Mouse (Mus musculus) G1E (cell line): ENCODE results near the gene Trit1. TPM values are rescaled to one million over a fixed set of nuclear protein-coding genes. Genes with fewer than 3 reads are reported as not detected.

ENCODE experiments used
- ATAC-seq: 2 replicates; pipeline ENCODE4 v1.8.0; 2016; ENCODE audit warnings: mild to moderate bottlenecking; ENCODE audit not compliant: insufficient number of reproducible peaks, poor library complexity, low FRiP score, severe bottlenecking; ENCODE audit errors: extremely low read depth
- DNase-seq: peaks from one replicate; pipeline ENCODE4 v3.0.0; 2012; ENCODE audit warnings: low spot score
- H3K27me3 ChIP-seq: 2 replicates; pipeline ENCODE4 v1.6.1; 2012; ENCODE audit warnings: mild to moderate bottlenecking, low read length, inconsistent platforms; ENCODE audit not compliant: insufficient read depth
- H3K36me3 ChIP-seq: replicated peaks from 2 replicates; pipeline ENCODE3; 2012; ENCODE audit warnings: mild to moderate bottlenecking, inconsistent platforms
- H3K4me1 ChIP-seq: 2 replicates; pipeline ENCODE4 v1.6.1; 2012; ENCODE audit warnings: low read depth, low read length, inconsistent platforms, mixed read lengths; ENCODE audit not compliant: insufficient read depth
- H3K4me3 ChIP-seq: 2 replicates; pipeline ENCODE4 v1.5.1; 2012; ENCODE audit warnings: low read depth, mild to moderate bottlenecking, inconsistent platforms, low read length, moderate library complexity, mixed read lengths
- H3K9me3 ChIP-seq: replicated peaks from 2 replicates; pipeline ENCODE4 v1.6.1; 2012; ENCODE audit warnings: inconsistent platforms
- CTCF ChIP-seq: IDR thresholded peaks from 2 replicates; pipeline ENCODE4 v1.5.1; 2012; ENCODE audit warnings: low read depth, low read length, inconsistent platforms, mixed read lengths
- GATA1 ChIP-seq: IDR thresholded peaks from 2 replicates; pipeline ENCODE4 v1.6.1; 2012; ENCODE audit warnings: borderline replicate concordance, low read length, inconsistent platforms, mixed read lengths
- GATA2 ChIP-seq: IDR thresholded peaks from 2 replicates; pipeline ENCODE4 v1.6.1; 2012; ENCODE audit warnings: low read depth, low read length, inconsistent platforms, borderline replicate concordance
- POLR2AphosphoS5 ChIP-seq: IDR thresholded peaks from 2 replicates; pipeline ENCODE4 v1.6.1; 2012; ENCODE audit warnings: low read depth, low read length, inconsistent platforms; ENCODE audit not compliant: insufficient replicate concordance
- TAL1 ChIP-seq: conservative IDR thresholded peaks from 2 replicates; pipeline ENCODE4 v1.6.1; 2012; ENCODE audit warnings: low read depth, low read length, inconsistent platforms, mixed read lengths
- polyA plus RNA-seq: library from polyadenylated mRNA; stranded (reverse); fragments of >175 nt; gene quantifications from 2 replicates; pipeline ENCODE4 v1.2.3, GENCODE M21; 2012
- total RNA-seq, 2 experiments: library from RNA; stranded (forward) in 1 of 2; stranded (reverse) in 1 of 2; fragments of 200-1000 nt in 1 of 2; fragments of >200 nt in 1 of 2; fragmentation: Nextera tagmentation in 1 of 2; gene quantifications; 2 replicates each; pipeline ENCODE4 v1.2.3; 2014 to 2017

Gene Trit1
- total and polyA plus RNA-seq, 3 experiments = 3.2 to 24.4 (median 23.6) TPM

DNA sequence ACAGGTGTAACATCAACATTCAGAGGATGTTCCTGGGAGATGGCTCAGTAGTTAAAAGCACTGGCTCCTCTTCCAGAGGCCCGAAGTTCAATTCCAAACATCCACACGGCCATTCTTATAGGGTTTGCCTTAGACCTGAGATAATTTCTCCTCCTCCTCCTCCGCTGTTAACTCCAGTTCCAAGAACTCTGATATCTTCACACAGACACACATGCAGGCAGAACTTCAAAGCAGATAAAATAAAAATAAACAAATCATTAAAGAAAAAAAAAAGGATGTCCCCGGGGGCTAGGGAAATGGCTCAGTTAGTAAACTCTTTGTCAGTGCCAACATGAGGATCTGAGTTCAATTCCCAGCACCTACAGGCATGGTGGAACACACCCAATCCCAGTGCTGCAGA, 61.8 kb downstream of the Trit1 start:
- TF ChIP-seq GATA2 (no peak), TAL1 (no peak), CTCF (no peak)
- ATAC-seq = no peak
- peaks cover 8% of the 10 kb centered on the region; the same call in 1 of the 2 replicates for H3K4me1 ChIP-seq

DNA sequence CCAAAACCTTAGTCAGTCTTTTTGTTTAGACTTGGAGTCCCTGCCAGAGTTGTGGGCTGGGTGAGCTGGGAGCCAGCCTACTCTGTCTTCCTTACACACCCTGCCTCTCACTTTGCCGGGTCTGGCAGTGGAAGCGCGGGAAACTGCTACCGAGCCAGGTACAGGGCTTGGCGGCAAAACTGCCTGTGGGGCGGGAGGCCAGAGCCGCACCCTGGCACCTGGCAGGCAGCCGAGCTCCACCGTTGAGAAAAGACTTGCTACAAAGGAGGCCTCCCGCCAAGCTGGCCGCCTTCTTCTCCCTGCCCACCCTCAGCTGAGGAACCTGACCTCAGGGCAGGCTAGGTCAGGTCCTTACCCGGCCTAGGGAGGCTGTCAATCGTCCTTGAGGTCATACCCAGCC, 64.4 kb downstream of the Trit1 start:
- no peak for ATAC-seq
- H3K4me1 ChIP-seq = peaks cover 8% of the 10 kb centered on the region; the same call in 1 of the 2 replicates
- no peaks in the 10 kb centered on the region for H3K36me3 ChIP-seq
- no peak for TF ChIP-seq POLR2AphosphoS5
- no peak for TF ChIP-seq GATA1
- no peak for TF ChIP-seq GATA2
- TF ChIP-seq CTCF = no peak
- TF ChIP-seq TAL1 = no peak
- peaks cover 42% of the 10 kb centered on the region for H3K27me3 ChIP-seq
- H3K4me3 ChIP-seq = no peak overlapping the region
- DNase-seq = no peak
- H3K9me3 ChIP-seq = no peaks in the 10 kb centered on the region

More for the DNA sequence above, 61.8 kb downstream of the Trit1 start:
- H3K4me3 ChIP-seq = no peak overlapping the region
- H3K36me3 ChIP-seq = no peaks in the 10 kb centered on the region
- H3K9me3 ChIP-seq = no peaks in the 10 kb centered on the region
- peaks cover 53% of the 10 kb centered on the region for H3K27me3 ChIP-seq
- no peak for DNase-seq

GRCm38 (mm10) chr4:123082283-123083163, 66.1 kb downstream of the Trit1 start:
- Histone ChIP-seq H3K4me3 (no peak overlapping the region), H3K27me3 (peaks cover 36% of the 10 kb centered on the region)
- ATAC-seq = peak; percentile 63; the same call in 1 of the 2 replicates

DNA sequence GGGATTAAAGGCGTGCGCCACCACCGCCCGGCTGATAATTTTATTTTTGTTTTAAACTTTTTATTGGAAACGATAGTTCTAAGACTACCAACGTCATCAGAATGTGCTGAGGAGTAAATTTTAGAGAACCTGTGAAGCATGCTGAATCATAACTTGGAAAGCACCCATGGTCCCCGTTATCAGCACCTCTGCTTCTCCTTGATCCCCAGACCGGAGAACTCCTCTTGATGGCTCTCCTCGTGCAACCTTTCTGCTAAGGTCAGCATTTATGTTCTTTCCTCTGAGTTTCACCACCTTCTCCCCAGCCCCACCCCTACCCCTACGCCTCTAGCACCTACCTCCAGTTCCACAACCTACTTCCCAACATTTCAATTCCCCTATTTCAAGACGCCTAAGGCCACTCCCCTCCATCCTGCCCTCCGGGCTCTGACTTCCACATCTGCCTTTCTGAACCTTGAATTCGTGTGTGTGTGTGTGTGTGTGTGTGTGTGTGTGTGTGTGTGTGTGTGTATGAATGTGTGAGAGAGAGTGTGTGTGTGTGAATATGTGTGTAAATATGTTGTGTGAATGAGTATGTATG, 67.0 kb downstream of the Trit1 start:
- Histone ChIP-seq H3K27me3 (peaks cover 32% of the 10 kb centered on the region), H3K4me3 (no peak overlapping the region), H3K4me1 (0 out of 2 replicates have a peak, but pooled peaks cover 5% of the 10 kb centered on the region), H3K36me3 (no peaks in the 10 kb centered on the region), H3K9me3 (no peaks in the 10 kb centered on the region)
- TF ChIP-seq POLR2AphosphoS5 (no peak), GATA2 (no peak), TAL1 (no peak), GATA1 (no peak), CTCF (no peak)
- DNase-seq (no peak), ATAC-seq (no peak)

More at GRCm38 (mm10) chr4:123082283-123083163, 66.1 kb downstream of the Trit1 start:
- TF ChIP-seq TAL1 (no peak), CTCF (peak; percentile 78), POLR2AphosphoS5 (no peak)
- peak; percentile 37 for DNase-seq
- no peaks in the 10 kb centered on the region for H3K36me3 ChIP-seq
- peaks cover 8% of the 10 kb centered on the region; the same call in 1 of the 2 replicates for H3K4me1 ChIP-seq
- no peaks in the 10 kb centered on the region for H3K9me3 ChIP-seq

- no peak overlapping the region for H3K4me3 ChIP-seq
- peaks cover 21% of the 10 kb centered on the region for H3K27me3 ChIP-seq
- H3K9me3 ChIP-seq = no peaks in the 10 kb centered on the region
- ATAC-seq = no peak
- no peak for DNase-seq
- H3K4me1 ChIP-seq = 0 out of 2 replicates have a peak, but pooled peaks cover 2% of the 10 kb centered on the region
- no peak for TF ChIP-seq POLR2AphosphoS5
- no peak for TF ChIP-seq TAL1
- TF ChIP-seq GATA1 = no peak
- TF ChIP-seq CTCF = no peak
- no peak for TF ChIP-seq GATA2
- H3K36me3 ChIP-seq = no peaks in the 10 kb centered on the region
Observed at GRCm38 (mm10) chr4:123085290-123085689, 68.9 kb downstream of the Trit1 start.

GRCm38 (mm10) chr4:123086381-123086780, 70.0 kb downstream of the Trit1 start:
- H3K36me3 ChIP-seq = no peaks in the 10 kb centered on the region
- no peak for DNase-seq
- no peak for TF ChIP-seq CTCF
- no peak for TF ChIP-seq GATA2
- no peak for TF ChIP-seq TAL1
- TF ChIP-seq GATA1 = no peak
- TF ChIP-seq POLR2AphosphoS5 = no peak

More at GRCm38 (mm10) chr4:123086381-123086780, 70.0 kb downstream of the Trit1 start:
- H3K27me3 ChIP-seq = peaks cover 14% of the 10 kb centered on the region
- ATAC-seq = no peak
- H3K9me3 ChIP-seq = no peaks in the 10 kb centered on the region
- H3K4me3 ChIP-seq = no peak overlapping the region
- 0 out of 2 replicates have a peak, but pooled peaks cover 2% of the 10 kb centered on the region for H3K4me1 ChIP-seq
